Mouse (Mus musculus) heart, embryonic 15.5 days (tissue): ENCODE results near the gene Txndc11. TPM values are rescaled to one million over a fixed set of nuclear protein-coding genes. Genes with fewer than 3 reads are reported as not detected.
"Not testable (repeated sequence)": the region's sequence is repeated elsewhere in the genome, so short reads cannot be mapped to it uniquely, and the experiment has no call there.

Experiments used
- ATAC-seq: fragments of 200-750 bp; cut with Nextera tagmentation; replicated peaks from 2 replicates; pipeline ENCODE4 v1.8.0; 2017; ENCODE audit warnings: low read depth, moderate TSS enrichment; ENCODE audit not compliant: insufficient number of reproducible peaks, insufficient read depth, low FRiP score
- H3K27ac ChIP-seq: fragments of 300-500 bp; sonication (generic); 2 replicates; pipeline ENCODE4 v1.5.1; 2015; ENCODE audit warnings: mild to moderate bottlenecking, inconsistent platforms
- H3K27me3 ChIP-seq: fragments of 300-500 bp; sonication (generic); 2 replicates; pipeline ENCODE4 v1.6.1; 2015; ENCODE audit warnings: inconsistent platforms
- H3K36me3 ChIP-seq: fragments of 300-500 bp; sonication (generic); 2 replicates; pipeline ENCODE4 v1.6.1; 2015; ENCODE audit warnings: mild to moderate bottlenecking, inconsistent platforms
- H3K4me1 ChIP-seq: fragments of 300-500 bp; sonication (generic); replicated peaks from 2 replicates; pipeline ENCODE4 v1.6.1; 2015; ENCODE audit warnings: inconsistent platforms
- H3K4me2 ChIP-seq: fragments of 300-500 bp; sonication (generic); 2 replicates; pipeline ENCODE4 v1.6.1; 2015; ENCODE audit warnings: inconsistent platforms, mild to moderate bottlenecking, moderate library complexity
- H3K4me3 ChIP-seq: fragments of 300-500 bp; sonication (generic); 2 replicates; pipeline ENCODE4 v1.5.1; 2015; ENCODE audit warnings: mild to moderate bottlenecking, inconsistent platforms
- H3K9ac ChIP-seq: fragments of 300-500 bp; sonication (generic); 2 replicates; pipeline ENCODE4 v1.6.1; 2015; ENCODE audit warnings: mild to moderate bottlenecking, inconsistent platforms
- H3K9me3 ChIP-seq: fragments of 300-500 bp; sonication (generic); replicated peaks from 2 replicates; pipeline ENCODE4 v1.6.1; 2016; ENCODE audit warnings: inconsistent platforms
- WGBS: fragments of 180-500 bp; shearing (Covaris S2); methylation state at CpG from one replicate; pipeline ENCODE4 v1.1.7; 2015; ENCODE audit warnings: mixed read lengths; 5-methylcytosine and 5-hydroxymethylcytosine counted together
- polyA plus RNA-seq: library from polyadenylated mRNA; unstranded; fragments of >200 nt; fragmentation: Nextera tagmentation; extraction: Ambion mirVana; gene quantifications from 2 replicates; pipeline ENCODE4 v1.2.1, GENCODE M21; 2015

The Txndc11 gene
- polyA plus RNA-seq, 1 experiment from 2014 or later, result 26.2 TPM

- H3K27ac ChIP-seq, H3K9ac ChIP-seq, ATAC-seq, H3K9me3 ChIP-seq, H3K4me1 ChIP-seq, H3K27me3 ChIP-seq, H3K4me2 ChIP-seq, H3K4me3 ChIP-seq: not testable (repeated sequence)
- peaks cover 74% of the 10 kb centered on the region for H3K36me3 ChIP-seq
- 78% methylated on average over 3 of the region's 3 CpGs for WGBS
Observed at GRCm38 (mm10) chr16:11157721-11158120, 23.3 kb upstream of the Txndc11 start.

GRCm38 (mm10) chr16:11154500-11154899 is 20.1 kb upstream of the Txndc11 start:
- Histone ChIP-seq H3K9me3 (no peaks in the 10 kb centered on the region), H3K4me1 (no peaks in the 10 kb centered on the region), H3K4me3 (no peak overlapping the region), H3K36me3 (peaks cover 67% of the 10 kb centered on the region), H3K27ac (no peak overlapping the region), H3K4me2 (no peak overlapping the region), H3K9ac (no peak overlapping the region), H3K27me3 (no peaks in the 10 kb centered on the region)
- no peak for ATAC-seq

DNA sequence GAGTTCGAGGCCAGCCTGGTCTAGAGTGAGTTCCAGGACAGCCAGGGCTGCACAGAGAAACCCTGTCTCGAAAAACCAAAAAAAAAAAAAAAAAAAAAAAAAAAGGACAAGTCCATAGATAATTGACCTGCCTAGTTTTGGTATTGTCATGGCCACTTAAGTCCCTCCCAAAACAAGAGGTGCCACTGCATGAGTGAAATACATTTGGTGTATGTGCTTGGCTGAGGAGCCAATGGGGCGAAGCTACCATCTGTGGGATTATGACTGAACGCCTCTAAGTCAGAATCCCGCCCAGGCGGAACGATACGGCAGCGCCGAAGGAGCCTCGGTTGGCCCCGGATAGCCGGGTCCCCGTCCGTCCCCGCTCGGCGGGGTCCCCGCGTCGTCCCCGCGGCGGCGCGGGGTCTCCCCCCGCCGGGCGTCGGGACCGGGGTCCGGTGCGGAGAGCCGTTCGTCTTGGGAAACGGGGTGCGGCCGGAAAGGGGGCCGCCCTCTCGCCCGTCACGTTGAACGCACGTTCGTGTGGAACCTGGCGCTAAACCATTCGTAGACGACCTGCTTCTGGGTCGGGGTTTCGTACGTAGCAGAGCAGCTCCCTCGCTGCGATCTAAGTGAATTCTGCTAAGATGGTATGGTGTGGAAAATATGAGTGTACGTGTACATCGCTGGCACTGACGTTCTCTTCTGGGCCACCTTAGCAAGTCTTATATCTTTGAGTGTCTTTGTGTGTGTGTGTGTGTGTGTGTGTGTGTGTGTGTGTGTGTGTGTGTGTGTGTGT is 9.4 kb upstream of the Txndc11 start:
- not testable (repeated sequence) for ATAC-seq, H3K4me3 ChIP-seq, H3K27me3 ChIP-seq, H3K27ac ChIP-seq, H3K9me3 ChIP-seq, H3K4me2 ChIP-seq, H3K4me1 ChIP-seq, H3K9ac ChIP-seq
- WGBS, result 17% methylated on average over 56 of the region's 56 CpGs
- peaks cover 61% of the 10 kb centered on the region for H3K36me3 ChIP-seq

- Histone ChIP-seq H3K4me2 (peak overlapping the region; percentile 66), H3K36me3 (peaks cover 21% of the 10 kb centered on the region), H3K4me1 (peaks cover 31% of the 10 kb centered on the region), H3K9ac (peak overlapping the region; percentile 95), H3K9me3 (no peaks in the 10 kb centered on the region), H3K4me3 (peak overlapping the region; percentile 88), H3K27ac (peak overlapping the region; percentile 95), H3K27me3 (no peaks in the 10 kb centered on the region)
- WGBS, result under 1% methylated on average over 34 of the region's 34 CpGs
- peak; percentile 25 for ATAC-seq
Observed at GRCm38 (mm10) chr16:11133476-11134347, 738 bp downstream of the Txndc11 start.

DNA sequence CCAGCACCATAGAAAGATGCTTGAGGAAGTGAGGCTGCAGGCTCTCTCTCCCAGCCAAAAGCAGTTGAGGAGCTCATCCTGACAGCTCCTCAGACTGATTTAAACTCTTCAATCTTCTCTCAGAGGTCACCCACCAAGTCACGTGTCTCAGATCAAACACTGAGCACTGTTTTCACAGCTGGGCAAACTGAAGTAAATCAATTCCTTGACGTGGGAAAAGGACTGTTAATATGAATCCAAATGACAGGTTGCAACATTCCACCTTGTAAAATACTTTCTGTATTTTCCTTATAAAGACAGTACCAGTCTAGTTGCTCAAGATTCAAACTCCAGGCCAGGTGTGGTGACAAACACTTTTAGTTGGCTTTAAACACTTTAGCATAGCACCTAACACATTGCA is 1.6 kb downstream of the Txndc11 start:
- H3K4me1 ChIP-seq, result peaks cover 31% of the 10 kb centered on the region
- no peak for ATAC-seq
- peaks cover 17% of the 10 kb centered on the region for H3K36me3 ChIP-seq
- H3K9ac ChIP-seq, result peak overlapping the region; percentile 95; the same call in 1 of the 2 replicates
- 0 out of 2 replicates have a peak overlapping the region, but pooled peaks have one; percentile 95 for H3K27ac ChIP-seq
- 7% methylated on average over 2 of the region's 2 CpGs for WGBS
- H3K9me3 ChIP-seq, result no peaks in the 10 kb centered on the region
- H3K4me3 ChIP-seq, result peak overlapping the region; percentile 88
- peak overlapping the region; percentile 66 for H3K4me2 ChIP-seq
- H3K27me3 ChIP-seq, result no peaks in the 10 kb centered on the region

DNA sequence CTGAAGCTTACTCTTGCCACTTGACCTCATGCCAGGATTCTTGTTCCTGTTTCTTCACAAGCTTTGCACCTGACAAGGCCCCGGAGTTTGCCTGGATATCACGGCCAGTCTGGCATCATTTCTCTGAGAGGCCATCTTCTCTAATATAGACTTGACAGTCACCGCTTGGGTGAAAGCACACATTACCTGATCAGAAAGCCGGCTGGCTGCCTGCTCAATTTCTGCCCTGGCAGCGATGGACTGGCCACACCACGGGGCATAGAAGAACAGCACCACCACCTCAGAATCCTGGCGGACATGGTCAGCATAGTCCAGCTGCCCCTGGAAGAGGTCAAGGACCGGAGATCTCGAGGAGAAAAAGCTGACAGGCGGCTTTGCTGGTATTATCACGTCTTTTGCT is 6.1 kb downstream of the Txndc11 start:
- no peak for ATAC-seq

DNA sequence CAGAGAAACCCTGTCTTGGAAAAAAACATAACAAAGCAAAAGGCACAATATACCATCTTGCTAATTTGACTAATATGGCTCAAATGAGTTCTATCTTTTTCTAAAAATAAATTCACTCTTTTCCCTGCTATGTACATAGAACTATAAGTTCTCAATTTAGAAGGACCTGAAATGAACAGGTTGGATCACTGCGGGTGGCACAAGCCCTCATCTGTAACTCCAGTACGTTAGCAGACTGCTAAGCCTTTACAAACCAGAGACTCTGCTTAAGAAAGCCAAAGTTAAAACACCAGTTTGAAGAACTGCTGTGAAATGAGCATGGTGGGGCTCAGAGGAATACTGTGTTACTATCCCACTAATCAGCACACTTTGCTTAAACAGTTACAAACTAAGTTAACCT is 9.1 kb downstream of the Txndc11 start:
- ATAC-seq, result no peak
- H3K36me3 ChIP-seq, result peaks cover 35% of the 10 kb centered on the region

More for the DNA sequence above, 6.1 kb downstream of the Txndc11 start:
- 86% methylated on average over 11 of the region's 11 CpGs for WGBS
- H3K27me3 ChIP-seq, result no peaks in the 10 kb centered on the region
- H3K9ac ChIP-seq, result no peak overlapping the region
- no peak overlapping the region for H3K4me3 ChIP-seq
- H3K36me3 ChIP-seq, result peaks cover 14% of the 10 kb centered on the region
- H3K27ac ChIP-seq, result no peak overlapping the region
- no peak overlapping the region for H3K4me2 ChIP-seq
- H3K9me3 ChIP-seq, result no peaks in the 10 kb centered on the region
- peaks cover 19% of the 10 kb centered on the region for H3K4me1 ChIP-seq

DNA sequence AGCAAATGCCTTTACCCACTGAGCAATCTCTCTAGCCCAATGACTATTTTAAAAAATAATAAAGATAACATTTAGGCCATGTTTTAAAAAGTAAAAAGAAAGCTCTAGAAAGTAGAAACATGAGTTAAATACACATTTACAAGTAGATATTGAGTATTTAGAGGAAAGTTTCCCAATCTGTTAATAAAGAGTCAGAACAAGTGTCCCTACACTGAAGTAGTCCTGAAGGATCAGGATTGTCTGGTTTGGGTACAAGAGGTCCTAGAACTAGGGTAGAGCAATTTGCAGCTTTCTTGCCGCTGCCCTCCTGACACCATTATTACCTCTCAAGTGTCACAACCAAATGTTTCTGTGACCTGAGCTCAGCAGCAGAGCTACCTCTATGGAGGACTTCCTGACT is 10.3 kb downstream of the Txndc11 start:
- H3K4me3 ChIP-seq, result no peak overlapping the region
- H3K36me3 ChIP-seq, result peaks cover 42% of the 10 kb centered on the region

More for the DNA sequence above, 9.1 kb downstream of the Txndc11 start:
- no peaks in the 10 kb centered on the region for H3K9me3 ChIP-seq
- H3K27me3 ChIP-seq, result no peaks in the 10 kb centered on the region
- no peak overlapping the region for H3K4me3 ChIP-seq
- no peak overlapping the region for H3K27ac ChIP-seq
- 91% methylated on average over 2 of the region's 2 CpGs for WGBS
- no peak overlapping the region for H3K4me2 ChIP-seq
- no peak overlapping the region for H3K9ac ChIP-seq
- no peaks in the 10 kb centered on the region for H3K4me1 ChIP-seq

GRCm38 (mm10) chr16:11122625-11123024 is 11.8 kb downstream of the Txndc11 start:
- Histone ChIP-seq H3K4me3 (no peak overlapping the region), H3K9ac (no peak overlapping the region), H3K27ac (no peak overlapping the region), H3K4me2 (no peak overlapping the region), H3K27me3 (no peaks in the 10 kb centered on the region), H3K4me1 (no peaks in the 10 kb centered on the region), H3K9me3 (no peaks in the 10 kb centered on the region), H3K36me3 (peaks cover 40% of the 10 kb centered on the region)
- ATAC-seq, result no peak
- WGBS, result 97% methylated on average over 2 of the region's 2 CpGs

More for the DNA sequence above, 10.3 kb downstream of the Txndc11 start:
- H3K9me3 ChIP-seq, result no peaks in the 10 kb centered on the region
- H3K27ac ChIP-seq, result no peak overlapping the region
- H3K4me1 ChIP-seq, result no peaks in the 10 kb centered on the region
- H3K9ac ChIP-seq, result no peak overlapping the region
- no peak overlapping the region for H3K4me2 ChIP-seq
- no peaks in the 10 kb centered on the region for H3K27me3 ChIP-seq
- ATAC-seq, result no peak
- 87% methylated on average over 1 of the region's 1 CpGs for WGBS

- Histone ChIP-seq H3K4me2 (no peak overlapping the region), H3K9me3 (no peaks in the 10 kb centered on the region), H3K36me3 (peaks cover 6% of the 10 kb centered on the region), H3K27me3 (no peaks in the 10 kb centered on the region), H3K4me3 (no peak overlapping the region), H3K27ac (no peak overlapping the region), H3K4me1 (no peaks in the 10 kb centered on the region), H3K9ac (no peak overlapping the region)
- no peak for ATAC-seq
- 75% methylated on average over 4 of the region's 4 CpGs for WGBS
Observed at GRCm38 (mm10) chr16:11109198-11109740, 25.2 kb downstream of the Txndc11 start.

DNA sequence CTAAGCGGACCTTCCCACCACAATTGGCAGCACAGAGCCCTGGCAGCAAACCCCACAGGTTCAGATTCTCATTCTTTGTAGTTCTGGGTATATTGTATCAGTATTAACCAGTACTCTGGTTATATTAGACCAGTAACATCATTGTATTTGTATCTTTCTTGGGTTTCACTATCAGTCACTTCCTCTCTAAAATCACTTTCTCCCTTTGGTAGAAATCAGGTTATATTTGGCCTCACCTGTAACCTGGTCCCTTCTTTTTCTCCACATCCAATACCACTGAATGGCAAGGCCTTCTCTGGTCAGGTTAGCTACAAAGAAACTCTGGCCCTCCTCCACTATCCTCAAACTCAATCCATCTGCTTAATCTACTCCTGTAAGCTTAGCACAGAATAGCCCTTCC is 29.5 kb downstream of the Txndc11 start:
- Histone ChIP-seq H3K9ac (no peak overlapping the region), H3K27me3 (no peaks in the 10 kb centered on the region), H3K4me1 (no peaks in the 10 kb centered on the region), H3K9me3 (no peaks in the 10 kb centered on the region), H3K4me2 (no peak overlapping the region), H3K36me3 (peaks cover 15% of the 10 kb centered on the region), H3K27ac (no peak overlapping the region), H3K4me3 (no peak overlapping the region)
- 83% methylated on average over 1 of the region's 1 CpGs for WGBS
- ATAC-seq, result no peak
